Mouse (Mus musculus) limb, embryonic 11.5 days (tissue): ENCODE data around the gene Ache. TPM values are rescaled to one million over a fixed set of nuclear protein-coding genes. Genes with fewer than 3 reads are reported as not detected.

Experiments
- ATAC-seq: fragments of 200-750 bp; cut with Nextera tagmentation; 2 replicates; pipeline ENCODE4 v1.8.0; 2017; ENCODE audit warnings: low read depth; ENCODE audit not compliant: insufficient number of reproducible peaks, low FRiP score, low TSS enrichment
- DNase-seq: peaks from one replicate; pipeline ENCODE4 v3.0.0-alpha.2; 2015; ENCODE audit warnings: low spot score
- H3K27ac ChIP-seq: fragments of 300-500 bp; sonication (generic); replicated peaks from 2 replicates; pipeline ENCODE4 v1.5.1; 2014; ENCODE audit warnings: low read depth, mild to moderate bottlenecking, low read length
- H3K27me3 ChIP-seq: fragments of 300-500 bp; sonication (generic); 2 replicates; pipeline ENCODE4 v1.6.1; 2014; ENCODE audit warnings: mild to moderate bottlenecking, low read length, mixed read lengths; ENCODE audit not compliant: control insufficient read depth, insufficient read depth
- H3K36me3 ChIP-seq: fragments of 300-500 bp; sonication (generic); 2 replicates; pipeline ENCODE4 v1.6.1; 2014; ENCODE audit warnings: mild to moderate bottlenecking, low read length, moderate library complexity, mixed read lengths; ENCODE audit not compliant: control insufficient read depth, insufficient read depth
- H3K4me1 ChIP-seq: fragments of 300-500 bp; sonication (generic); 2 replicates; pipeline ENCODE4 v1.6.1; 2014; ENCODE audit warnings: low read length, mixed read lengths; ENCODE audit not compliant: control insufficient read depth, insufficient read depth
- H3K4me2 ChIP-seq: fragments of 300-500 bp; sonication (generic); 2 replicates; pipeline ENCODE4 v1.6.1; 2014; ENCODE audit warnings: low read depth, mild to moderate bottlenecking, moderate library complexity; ENCODE audit not compliant: severe bottlenecking
- H3K4me3 ChIP-seq: fragments of 300-500 bp; sonication (generic); 2 replicates; pipeline ENCODE4 v1.5.1; 2014; ENCODE audit warnings: low read depth, low read length
- H3K9ac ChIP-seq: fragments of 300-500 bp; sonication (generic); 2 replicates; pipeline ENCODE4 v1.6.1; 2014; ENCODE audit warnings: mild to moderate bottlenecking, low read length
- H3K9me3 ChIP-seq: fragments of 300-500 bp; sonication (generic); 2 replicates; pipeline ENCODE4 v1.6.1; 2016; ENCODE audit warnings: low read length; ENCODE audit not compliant: control insufficient read depth
- WGBS: fragments of 180-500 bp; shearing (Covaris S2); extraction: QIAGEN DNeasy Blood & Tissue Kit; methylation state at CpG from one replicate; pipeline ENCODE4 v1.1.7; 2014; 5-methylcytosine and 5-hydroxymethylcytosine counted together
- polyA plus RNA-seq: library from polyadenylated mRNA; unstranded; fragments of >200 nt; fragmentation: Nextera tagmentation; extraction: Ambion mirVana; gene quantifications from 2 replicates; pipeline ENCODE4 v1.2.1, GENCODE M21; 2014

The Ache gene
- polyA plus RNA-seq, 1 experiment from 2014 or later: 1.3 TPM

- Histone ChIP-seq H3K9ac (peak within 1 kb of the TSS; percentile 70), H3K4me3 (peak within 1 kb of the TSS; percentile 61), H3K4me1 (peaks cover 6% of the 10 kb centered on the region), H3K27me3 (no peaks in the 10 kb centered on the region), H3K27ac (no peak within 1 kb of the TSS), H3K4me2 (peak within 1 kb of the TSS; percentile 66), H3K36me3 (no peaks in the 10 kb centered on the region), H3K9me3 (no peaks in the 10 kb centered on the region)
- DNase-seq: peak; percentile 95
- 1% methylated on average over 44 of the region's 44 CpGs for WGBS
- ATAC-seq: peak; percentile 90
Observed at GRCm38 (mm10) chr5:137333512-137334174, 46.3 kb downstream of the Ache start, which contains the start of gene Slc12a9. Slc12a9 (minus strand) TSS chr5:137333597.

- Histone ChIP-seq H3K27ac (no peak overlapping the region), H3K4me1 (peaks cover 13% of the 10 kb centered on the region), H3K9me3 (no peaks in the 10 kb centered on the region), H3K36me3 (no peaks in the 10 kb centered on the region), H3K4me2 (no peak overlapping the region), H3K9ac (no peak overlapping the region), H3K27me3 (no peaks in the 10 kb centered on the region), H3K4me3 (no peak overlapping the region)
- ATAC-seq (no peak), DNase-seq (no peak)
- 61% methylated on average over 10 of the region's 10 CpGs for WGBS
Observed at GRCm38 (mm10) chr5:137334317-137334716, 47.0 kb downstream of the Ache start.

GRCm38 (mm10) chr5:137335066-137335465 is 47.7 kb downstream of the Ache start:
- Histone ChIP-seq H3K4me3 (no peak overlapping the region), H3K9ac (no peak overlapping the region), H3K9me3 (no peaks in the 10 kb centered on the region), H3K27me3 (no peaks in the 10 kb centered on the region), H3K27ac (no peak overlapping the region), H3K36me3 (no peaks in the 10 kb centered on the region), H3K4me2 (no peak overlapping the region), H3K4me1 (peaks cover 18% of the 10 kb centered on the region)
- ATAC-seq: no peak
- WGBS: 75% methylated on average over 6 of the region's 6 CpGs
- DNase-seq: no peak

- Histone ChIP-seq H3K9me3 (no peaks in the 10 kb centered on the region), H3K36me3 (no peaks in the 10 kb centered on the region), H3K4me1 (peaks cover 18% of the 10 kb centered on the region), H3K4me3 (no peak overlapping the region), H3K27ac (no peak overlapping the region), H3K4me2 (no peak overlapping the region), H3K9ac (no peak overlapping the region), H3K27me3 (no peaks in the 10 kb centered on the region)
- 47% methylated on average over 8 of the region's 8 CpGs for WGBS
- ATAC-seq: no peak
- DNase-seq: no peak
Observed at GRCm38 (mm10) chr5:137337190-137337589, 49.9 kb downstream of the Ache start.

GRCm38 (mm10) chr5:137338256-137338655 is 50.9 kb downstream of the Ache start:
- H3K9ac ChIP-seq: peak overlapping the region; percentile 64
- H3K4me1 ChIP-seq: peaks cover 15% of the 10 kb centered on the region
- H3K4me3 ChIP-seq: peak overlapping the region; percentile 33
- H3K27me3 ChIP-seq: no peaks in the 10 kb centered on the region
- ATAC-seq (peak; percentile 79; the same call in 1 of the 2 replicates), DNase-seq (peak; percentile 87)
- peak overlapping the region; percentile 70 for H3K4me2 ChIP-seq
- 0 out of 2 replicates have a peak overlapping the region, but pooled peaks have one; percentile 36 for H3K27ac ChIP-seq
- no peaks in the 10 kb centered on the region for H3K36me3 ChIP-seq
- under 1% methylated on average over 19 of the region's 19 CpGs for WGBS
- no peaks in the 10 kb centered on the region for H3K9me3 ChIP-seq

- Histone ChIP-seq H3K4me2 (peak overlapping the region; percentile 70), H3K27ac (peak overlapping the region; percentile 36; the same call in 1 of the 2 replicates), H3K4me3 (peak overlapping the region; percentile 33), H3K9me3 (no peaks in the 10 kb centered on the region), H3K4me1 (peaks cover 15% of the 10 kb centered on the region), H3K9ac (peak overlapping the region; percentile 64), H3K36me3 (no peaks in the 10 kb centered on the region), H3K27me3 (no peaks in the 10 kb centered on the region)
- WGBS: 5% methylated on average over 11 of the region's 11 CpGs
- no peak for ATAC-seq
- DNase-seq: peak; percentile 53
Observed at GRCm38 (mm10) chr5:137338663-137339289, 51.5 kb downstream of the Ache start.

- ATAC-seq (0 out of 2 replicates have a peak, but pooled peaks have one; percentile 18), DNase-seq (peak; percentile 34)
- Histone ChIP-seq H3K9ac (peak overlapping the region; percentile 64), H3K4me1 (peaks cover 15% of the 10 kb centered on the region), H3K4me2 (peak overlapping the region; percentile 70), H3K27me3 (no peaks in the 10 kb centered on the region), H3K9me3 (no peaks in the 10 kb centered on the region), H3K27ac (no peak overlapping the region; the same call in none of the 2 replicates), H3K36me3 (no peaks in the 10 kb centered on the region), H3K4me3 (peak overlapping the region; percentile 33; the same call in 1 of the 2 replicates)
- 16% methylated on average over 22 of the region's 22 CpGs for WGBS
Observed at GRCm38 (mm10) chr5:137339290-137339979, 52.1 kb downstream of the Ache start.

- H3K4me2 ChIP-seq: no peak overlapping the region
Observed at GRCm38 (mm10) chr5:137340222-137340621, 52.9 kb downstream of the Ache start.

More at GRCm38 (mm10) chr5:137340222-137340621, 52.9 kb downstream of the Ache start:
- Histone ChIP-seq H3K9me3 (no peaks in the 10 kb centered on the region), H3K4me1 (peaks cover 18% of the 10 kb centered on the region), H3K9ac (no peak overlapping the region), H3K36me3 (no peaks in the 10 kb centered on the region), H3K4me3 (no peak overlapping the region), H3K27ac (no peak overlapping the region; the same call in 1 of the 2 replicates), H3K27me3 (no peaks in the 10 kb centered on the region)
- DNase-seq (no peak), ATAC-seq (no peak)
- 80% methylated on average over 6 of the region's 6 CpGs for WGBS
